Mouse (Mus musculus): ENCODE measurements around the gene Actb.
"Not testable (repeated sequence)": the region's sequence is repeated elsewhere in the genome, so short reads cannot be mapped to it uniquely, and the experiment has no call there.

Gene Actb

DNA sequence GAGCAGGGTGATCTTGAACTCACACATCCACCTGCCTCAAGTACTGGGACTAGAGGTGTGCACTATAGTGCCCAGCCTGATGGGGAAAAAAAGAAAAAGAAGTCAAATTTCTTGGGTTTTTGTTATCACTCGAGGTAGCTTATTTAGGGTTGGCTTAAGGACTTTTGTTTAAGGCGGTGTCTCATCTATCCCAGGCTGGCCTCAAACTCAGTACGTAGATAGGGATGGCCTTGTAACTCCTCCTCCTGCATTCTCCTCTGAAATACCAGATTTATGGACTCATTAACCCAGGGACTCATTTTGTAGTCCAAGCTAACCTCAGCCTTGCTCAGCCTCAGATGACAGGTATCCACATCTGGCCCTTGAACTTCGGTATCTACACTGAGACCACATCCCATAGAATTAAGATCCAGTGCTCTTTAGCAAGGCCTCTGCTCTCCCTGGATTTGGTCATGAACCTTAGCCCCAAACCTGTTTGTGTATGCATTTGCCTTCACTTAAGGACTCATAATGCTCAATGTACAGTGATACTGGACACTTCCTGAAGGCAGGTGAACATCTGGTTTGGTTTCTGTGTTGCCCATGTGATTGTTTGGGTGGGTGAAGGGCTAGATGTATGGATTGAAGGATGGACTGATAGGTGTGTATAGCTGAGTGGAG, 4.6 kb downstream of the Actb start:
- no peak for DNase-seq

DNA sequence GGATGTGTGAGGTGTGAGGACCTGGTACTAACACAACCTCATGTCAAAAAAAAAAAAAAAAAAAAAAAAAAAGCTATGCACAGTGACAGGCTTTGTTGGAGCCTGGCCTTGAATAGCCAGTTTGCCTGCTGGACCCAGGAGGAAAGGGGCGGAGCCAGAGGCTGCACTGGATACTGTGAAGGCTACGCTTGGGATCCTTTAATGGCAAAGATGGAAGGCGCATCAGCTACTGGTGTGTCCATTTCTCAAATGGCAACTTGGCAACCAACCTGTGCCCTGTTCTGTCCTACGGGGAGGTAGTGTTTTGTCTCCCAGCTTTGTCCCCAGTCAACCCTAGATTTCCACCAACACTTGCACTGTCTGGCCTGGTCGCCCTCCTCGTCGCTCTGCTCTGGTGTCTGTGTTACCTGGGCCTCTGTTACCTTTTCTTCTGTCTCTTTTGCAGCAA, 5.2 kb downstream of the Actb start:
- DNase-seq: peak in 1 of 2 experiments; percentile 65

DNA sequence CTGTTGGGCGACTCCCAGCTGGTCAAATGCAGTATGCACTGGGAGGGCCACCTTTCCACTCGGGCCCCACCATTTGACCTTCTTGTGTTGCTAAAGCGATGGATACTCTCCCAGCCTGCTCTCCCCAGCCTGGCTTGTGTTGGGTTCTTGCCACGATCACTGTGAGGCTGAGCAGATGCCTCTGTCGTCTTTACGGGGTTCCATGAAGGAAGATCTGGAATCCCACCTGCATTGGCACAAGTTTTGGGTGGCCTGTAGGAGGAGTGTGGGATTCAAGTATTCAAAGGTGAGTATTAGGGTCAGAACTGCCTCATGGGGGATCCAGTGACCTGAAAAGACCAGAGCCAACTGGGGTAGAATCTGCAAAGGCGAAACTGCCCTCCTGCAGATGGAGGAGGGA, 5.9 kb downstream of the Actb start:
- no peak for DNase-seq

GRCm38 (mm10) chr5:142899932-142900533, 6.5 kb downstream of the Actb start:
- DNase-seq: no peak

- no peak for DNase-seq
These were observed 7.4 kb downstream of the Actb start for GRCm38 (mm10) chr5:142899057-142899601.

GRCm38 (mm10) chr5:142898316-142898715, 8.2 kb downstream of the Actb start:
- no peak for DNase-seq

DNA sequence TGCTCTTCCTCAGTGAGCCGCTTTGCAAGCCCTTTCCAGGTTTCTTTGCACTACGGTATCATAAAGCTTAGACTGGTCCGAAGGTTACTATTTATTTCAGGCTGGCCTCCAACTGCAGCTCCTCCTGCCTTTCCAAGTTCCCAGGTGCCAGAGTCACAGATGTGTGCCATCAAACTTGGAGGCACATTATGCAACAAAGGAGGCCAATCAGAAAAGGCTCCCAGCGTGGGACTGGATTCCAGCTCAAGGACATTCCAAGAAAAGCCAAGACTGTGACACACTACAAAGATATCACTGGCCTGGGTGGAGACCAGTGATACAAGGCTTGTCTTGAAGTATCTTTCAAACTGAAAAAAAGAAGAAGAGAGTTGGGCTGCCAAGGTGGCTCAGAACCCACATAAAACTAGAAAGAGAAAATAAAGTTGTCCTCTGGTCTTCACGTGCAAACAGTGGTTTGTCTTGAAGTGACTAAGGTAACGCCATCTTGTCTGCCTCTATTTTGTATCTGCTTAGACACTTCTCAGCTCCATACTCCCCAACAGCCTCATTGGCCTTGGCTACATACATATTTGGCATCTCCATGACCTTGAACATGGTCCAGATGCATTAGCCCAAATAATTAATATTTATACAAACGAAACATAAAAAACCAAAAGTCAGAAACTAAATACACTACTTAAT, 8.8 kb downstream of the Actb start:
- DNase-seq: peak in 1 of 2 experiments; percentile 35

GRCm38 (mm10) chr5:142896713-142897112, 9.8 kb downstream of the Actb start:
- DNase-seq: no peak

- no peak for DNase-seq
These were observed 10.4 kb downstream of the Actb start for GRCm38 (mm10) chr5:142896192-142896591.

- peak; percentile 90 to 93 for DNase-seq
These were observed 11.5 kb downstream of the Actb start, which contains the start of gene Fbxl18 for GRCm38 (mm10) chr5:142894918-142895613. Gene Fbxl18, minus strand, starts transcription at chr5:142895421.

- DNase-seq: no peak
These were observed 15.2 kb downstream of the Actb start for GRCm38 (mm10) chr5:142891396-142891795.

- DNase-seq: not testable (repeated sequence)
These were observed 19.0 kb downstream of the Actb start for GRCm38 (mm10) chr5:142887533-142887932.

DNA sequence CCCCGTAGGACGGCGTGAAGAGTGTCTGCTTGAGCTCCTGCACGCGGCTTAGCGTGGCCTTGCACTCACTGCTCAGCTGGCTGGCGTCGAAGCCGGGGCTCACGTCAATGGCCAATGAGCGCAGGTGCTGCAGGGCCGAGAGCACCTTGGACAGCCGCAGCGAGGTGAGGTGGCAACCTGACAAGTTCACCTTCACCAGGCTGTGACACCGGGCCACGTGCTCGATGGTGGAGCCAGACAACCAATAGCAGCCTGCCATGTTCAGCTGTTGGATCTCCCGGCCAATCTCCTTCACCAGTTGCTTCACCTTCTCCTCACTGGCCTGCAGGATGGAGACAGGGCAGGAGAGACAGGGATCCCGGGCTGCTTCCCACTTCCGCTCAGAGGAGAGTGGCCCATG, 19.8 kb downstream of the Actb start:
- no peak for DNase-seq

DNA sequence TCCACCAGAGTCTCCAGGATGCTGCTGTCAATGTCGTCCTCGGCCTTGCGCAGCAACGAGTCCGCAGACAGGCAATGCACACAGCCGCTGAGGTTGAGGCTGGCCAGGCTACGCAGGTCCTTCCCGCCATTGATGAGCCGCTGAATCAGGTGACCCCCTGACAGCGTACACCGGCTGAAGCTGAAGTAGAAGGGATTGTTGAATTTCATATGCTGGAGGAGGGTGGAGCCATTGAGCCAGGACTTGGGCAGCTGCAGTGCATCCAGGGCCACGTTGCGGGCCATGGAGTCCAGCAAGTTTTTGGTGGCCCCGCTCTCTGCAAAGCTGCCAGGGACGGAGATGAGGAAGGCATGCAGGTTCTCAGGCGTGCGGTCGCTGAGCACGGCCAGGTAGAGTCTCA, 20.4 kb downstream of the Actb start:
- DNase-seq: no peak

DNA sequence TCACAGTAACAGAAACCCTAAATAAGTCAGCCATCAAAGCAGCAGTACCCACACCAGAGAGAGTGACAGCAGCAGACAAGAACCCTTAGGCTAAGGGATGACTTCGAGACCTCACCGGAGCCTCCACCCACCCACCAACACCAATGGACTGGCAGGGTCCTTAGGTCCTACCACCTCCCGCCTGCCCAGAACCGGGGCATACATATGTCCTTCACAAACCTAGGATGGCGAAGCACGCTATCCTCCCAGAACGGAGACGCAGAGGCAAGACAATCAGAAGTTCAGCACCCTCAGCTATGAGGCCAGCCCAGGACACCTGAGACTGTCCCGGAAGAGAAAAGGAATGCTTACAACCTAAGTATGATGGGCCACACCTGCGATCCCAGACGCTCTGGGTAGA, 24.1 kb downstream of the Actb start:
- DNase-seq: no peak

DNA sequence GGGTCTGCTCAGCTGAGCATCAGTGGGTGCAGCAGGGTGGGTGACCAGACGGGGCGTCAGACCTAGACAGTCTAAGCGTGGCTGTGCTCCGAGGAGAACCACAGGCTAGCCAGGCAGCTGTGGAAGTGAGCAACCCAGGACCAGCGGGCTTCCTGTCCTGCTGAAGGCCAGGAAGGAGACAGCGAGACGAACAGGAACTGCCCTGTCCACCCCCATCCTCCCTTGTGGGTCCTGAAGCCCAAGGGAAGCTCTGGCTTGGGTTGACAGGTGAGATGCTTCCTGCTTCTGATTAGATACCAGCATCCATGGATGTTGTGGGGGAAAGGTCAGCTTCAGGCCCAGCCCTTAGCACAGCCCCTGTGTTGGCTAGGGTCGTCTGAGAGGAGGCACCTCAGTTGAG, 24.6 kb downstream of the Actb start:
- DNase-seq: no peak

GRCm38 (mm10) chr5:142880806-142881516, 25.6 kb downstream of the Actb start:
- peak in 1 of 2 experiments; percentile 34 for DNase-seq

DNA sequence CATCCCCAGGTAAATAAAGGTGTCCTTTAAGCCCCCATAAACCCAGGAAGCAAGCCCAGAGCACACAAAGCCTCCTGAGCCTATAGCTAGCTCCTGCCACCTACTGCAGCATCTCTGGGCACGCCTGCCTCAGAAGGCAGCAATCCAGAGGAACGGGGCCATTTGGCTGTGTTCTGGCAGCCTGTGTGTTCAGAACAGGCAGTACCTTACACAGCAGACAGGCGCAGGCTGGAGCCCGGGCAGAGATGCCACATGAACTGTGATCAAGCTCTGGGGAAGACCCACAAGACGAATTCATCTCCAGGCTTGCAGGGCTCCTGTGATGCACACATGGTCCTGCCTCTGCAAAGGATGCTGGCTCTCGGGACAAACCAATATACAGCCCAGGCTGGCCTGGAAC, 26.3 kb downstream of the Actb start:
- no peak for DNase-seq

- peak; percentile 66 to 79 for DNase-seq
These were observed 27.0 kb downstream of the Actb start for GRCm38 (mm10) chr5:142879318-142880175.

- DNase-seq: no peak
These were observed 28.0 kb downstream of the Actb start for GRCm38 (mm10) chr5:142878570-142878969.

All from lung, adult 18-20 months (tissue).